Mouse (Mus musculus) liver, embryonic 14.5 days (tissue): ENCODE measurements around the gene Tango6.

Experiments used
- CTCF ChIP-seq: IDR thresholded peaks from 2 replicates; pipeline ENCODE4 v1.5.1; 2016; ENCODE audit warnings: antibody characterized with exemption, low read depth, control low read depth
- EP300 ChIP-seq: IDR thresholded peaks from 2 replicates; pipeline ENCODE4 v1.6.1; 2016; ENCODE audit warnings: antibody characterized with exemption, low read depth

GRCm38 (mm10) chr8:106794820-106795219 is 112.0 kb downstream of the Tango6 start:
- TF ChIP-seq CTCF, result no peak
- TF ChIP-seq EP300, result no peak
